Comparison of ENCODE assay signal across 24 mouse cellular contexts in genomic region chr1:60977641-60978040, GRCm38 (mm10). TPM values are rescaled to one million over a fixed set of nuclear protein-coding genes. Genes with fewer than 3 reads are reported as not detected.
A peak's percentile ranks its signal among the peaks of the same experiment; 100 is the strongest.
DNase-seq lines count a peak whose midpoint lies in the region; ATAC-seq and TF ChIP-seq lines count a peak whose summit lies in the region.
"Had no signal": no experiment of that assay in that cellular context is flagged by ENCODE, and none has a peak within 500 bp of the region (broad histone marks: within the 10 kb centered on the region; RNA-seq: fewer than 3 reads in every experiment).

Gene Icos, plus strand, starts transcription at chr1:60977927.

- no peaks in the 10 kb centered on the region; the same call in none of the 2 replicates for H3K4me1 ChIP-seq in spleen, adult 2 months (ENCODE audit: control insufficient read depth, insufficient read depth, insufficient read length)
- peaks cover 11% of the 10 kb centered on the region; the same call in 1 of the 2 replicates for H3K4me1 ChIP-seq in kidney, adult 2 months (ENCODE audit: control insufficient read depth, insufficient read depth, low read length)
- H3K4me1 ChIP-seq: embryonic facial prominence, embryonic 12.5 days; heart, embryonic 12.5 days; hindbrain, embryonic 15.5 days; neural tube, embryonic 12.5 days; stomach, embryonic 15.5 days had no signal

- intact Hi-C loops in left cerebral cortex, postnatal 4 days (cut with DNase I) = no loop called here

- no peaks in the 10 kb centered on the region for H3K27me3 ChIP-seq in spleen, adult 2 months (ENCODE audit: control insufficient read depth, insufficient read depth, low read length)
- no peaks in the 10 kb centered on the region; the same call in 1 of the 2 replicates for H3K27me3 ChIP-seq in kidney, adult 2 months (replicated peaks; ENCODE audit: control insufficient read depth, insufficient read depth, low read length)
- H3K27me3 ChIP-seq: embryonic facial prominence, embryonic 12.5 days; heart, embryonic 12.5 days; hindbrain, embryonic 15.5 days; limb, embryonic 15.5 days; neural tube, embryonic 12.5 days; stomach, embryonic 15.5 days had no signal

- TF ChIP-seq POLR2A in spleen, adult 2 months (IDR thresholded peaks at IDR 0.05; ENCODE audit: low read depth, low read length) = peak; percentile 37; the same call in 1 of the 2 replicates
- no peak for TF ChIP-seq POLR2A in kidney, adult 2 months (IDR thresholded peaks at IDR 0.05; ENCODE audit: low read depth, low read length)

- no peaks in the 10 kb centered on the region for H3K36me3 ChIP-seq in spleen, adult 2 months (ENCODE audit: control insufficient read depth, insufficient read depth, low read length)
- H3K36me3 ChIP-seq in kidney, adult 2 months (ENCODE audit: control insufficient read depth, insufficient read depth, low read length) = no peaks in the 10 kb centered on the region
- H3K36me3 ChIP-seq: embryonic facial prominence, embryonic 12.5 days; heart, embryonic 12.5 days; hindbrain, embryonic 15.5 days; limb, embryonic 15.5 days; neural tube, embryonic 12.5 days; stomach, embryonic 15.5 days had no signal

- DNase-seq in spleen, adult 2 months (ENCODE audit: low read depth in 1 of 2, low spot score in 2 of 2) = peak; percentile 29 to 68
- no peak for DNase-seq in spleen, postnatal 14 days (ENCODE audit: low spot score in 2 of 2)
- DNase-seq in thymus, adult 18-20 months = peak; percentile 30 to 68
- DNase-seq in kidney, adult 2 months = no peak
- DNase-seq in left cerebral cortex, postnatal 4 days = no peak
- DNase-seq in layer of hippocampus, adult 11-12 months (ENCODE audit: low spot score) = no peak
- DNase-seq: adrenal gland, adult 8-10 months; cerebellum, postnatal 25 days; kidney, adult 11 months; kidney, postnatal 14 days; lung, adult 18-20 months had no signal

- no peak for TF ChIP-seq CTCF in spleen, adult 2 months (IDR thresholded peaks at IDR 0.05; ENCODE audit: extremely low read depth, insufficient read depth, insufficient read length, insufficient replicate concordance)
- no peak for TF ChIP-seq CTCF in kidney, adult 2 months (conservative IDR thresholded peaks at IDR 0.05; ENCODE audit: insufficient read depth, insufficient read length, low read depth, low read length)

- peak within 1 kb of the TSS; percentile 48; the same call in 1 of the 2 replicates for H3K27ac ChIP-seq in spleen, adult 2 months (ENCODE audit: insufficient read depth, low read length)
- H3K27ac ChIP-seq in kidney, adult 2 months (ENCODE audit: insufficient read depth, low read depth, low read length) = no peak within 1 kb of the TSS
- H3K27ac ChIP-seq: embryonic facial prominence, embryonic 12.5 days; hindbrain, embryonic 15.5 days; limb, embryonic 15.5 days; neural tube, embryonic 12.5 days; stomach, embryonic 15.5 days had no signal

- 17% methylated on average over 6 of the region's 6 CpGs for WGBS in spleen, adult 2 months
- WGBS in kidney, adult 2 months = 77% methylated on average over 6 of the region's 6 CpGs

- peak; percentile 7 to 39; a peak in 1 of 4 replicates for ATAC-seq in hematopoietic stem cell, adult 5-6 weeks (replicated peaks in 1 of 2; ENCODE audit: insufficient read depth in 1 of 2, low FRiP score in 2 of 2, low TSS enrichment in 1 of 2, low read depth in 1 of 2, poor library complexity in 2 of 2, severe bottlenecking in 2 of 2)
- ATAC-seq: forebrain, embryonic 16.5 days; midbrain, embryonic 16.5 days had no signal

- peak within 1 kb of the TSS; percentile 28 for H3K4me3 ChIP-seq in spleen, adult 2 months (ENCODE audit: extremely low read depth, insufficient read depth, insufficient read length)
- no peak within 1 kb of the TSS for H3K4me3 ChIP-seq in kidney, adult 2 months (ENCODE audit: insufficient read depth, low read depth, low read length)
- H3K4me3 ChIP-seq: embryonic facial prominence, embryonic 12.5 days; heart, embryonic 12.5 days; hindbrain, embryonic 15.5 days; limb, embryonic 15.5 days; neural tube, embryonic 12.5 days; stomach, embryonic 15.5 days had no signal

RNA-seq across cellular contexts. Expression of gene Icos, which starts in this region (rescaled TPM):
- 1.9 and 2.2 TPM in 2 replicates for polyA plus RNA-seq in spleen, adult 2 months (2012; rRNA removed)
- total RNA-seq in hematopoietic stem cell, adult 5-6 weeks (2017) = 1.9 and 6.3 TPM in 2 replicates
- polyA plus RNA-seq in kidney, adult 2 months (2012; rRNA removed) = 0.10 and 0.39 TPM in 2 replicates
- under 1 TPM; 0.16 to 0.20 TPM for total RNA-seq in left cerebral cortex, postnatal 4 days (2021)
- total RNA-seq: gastrocnemius, adult 18-20 months; granulocyte monocyte progenitor cell, adult 5-6 weeks; MEL had no signal
- polyA plus RNA-seq: C2C12; hindbrain, embryonic 15.5 days had no signal

Comparison
In these comparisons a context has a peak if more than half of its experiments do, and no peak if none do; other contexts are left out.
1. DNase-seq: peak in spleen, adult 2 months (2 of 2) and thymus, adult 18-20 months (2 of 2); none in spleen, postnatal 14 days (0 of 2), kidney, adult 2 months (single experiment), left cerebral cortex, postnatal 4 days (single experiment) and layer of hippocampus, adult 11-12 months (single experiment).